Mouse (Mus musculus): ENCODE measurements around the gene Gm12166. TPM values are rescaled to one million over a fixed set of nuclear protein-coding genes. Genes with fewer than 3 reads are reported as not detected.
A peak's percentile ranks its signal among the peaks of the same experiment; 100 is the strongest.

Gm12166 gene
- polyA plus RNA-seq, 1 experiment from 2014 or later, result 5.4 TPM

DNA sequence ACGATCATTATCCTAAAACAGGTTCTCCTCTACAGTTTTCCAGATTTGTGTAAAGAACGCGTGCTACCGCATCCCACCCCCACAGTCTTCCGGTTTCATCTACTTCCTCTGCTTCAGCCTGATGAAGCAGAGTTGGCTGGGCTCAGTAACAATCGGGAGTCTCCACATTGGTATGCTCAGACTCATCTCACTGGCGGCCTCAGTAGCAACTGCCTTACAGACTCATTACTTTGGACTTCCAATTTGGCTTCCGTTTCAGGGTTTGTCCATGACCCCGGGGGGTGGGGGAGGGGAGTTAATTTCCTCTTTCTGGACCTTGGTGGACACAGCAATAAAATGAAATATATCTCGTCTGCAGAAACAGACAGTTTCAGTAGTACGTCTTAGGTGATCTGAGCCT is 12.8 kb downstream of the Gm12166 start:
- Histone ChIP-seq H3K27me3 (replicated peaks) (no peaks in the 10 kb centered on the region), H3K4me3 (no peak overlapping the region), H3K9ac (no peak overlapping the region), H3K27ac (no peak overlapping the region), H3K36me3 (replicated peaks) (no peaks in the 10 kb centered on the region), H3K4me2 (no peak overlapping the region), H3K4me1 (no peaks in the 10 kb centered on the region), H3K9me3 (no peaks in the 10 kb centered on the region)
- 72% methylated on average over 11 of the region's 11 CpGs for WGBS
- ATAC-seq (replicated peaks), result no peak

DNA sequence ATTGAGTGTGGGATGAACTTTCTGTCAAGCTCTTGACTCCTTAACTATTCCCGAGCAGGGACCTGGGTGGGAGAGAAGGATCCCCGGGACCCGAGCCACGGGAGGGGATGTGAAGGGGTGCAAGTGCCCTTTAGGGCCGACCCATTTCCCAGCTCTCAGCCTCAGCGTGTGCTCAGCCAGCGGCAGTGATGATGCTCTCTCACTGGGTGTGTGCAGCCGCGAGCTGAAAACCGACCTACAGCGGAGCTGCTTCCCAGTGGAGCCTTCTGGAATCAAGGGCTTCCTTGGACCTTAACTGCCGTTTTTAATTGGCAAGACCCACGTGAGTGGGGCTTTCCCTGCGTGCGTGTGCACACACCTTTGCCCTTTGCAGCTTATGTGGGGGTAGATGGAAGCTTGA is 13.2 kb downstream of the Gm12166 start:
- H3K4me2 ChIP-seq, result no peak overlapping the region
- 88% methylated on average over 15 of the region's 15 CpGs for WGBS
- H3K9ac ChIP-seq, result no peak overlapping the region
- no peaks in the 10 kb centered on the region for H3K9me3 ChIP-seq
- H3K36me3 ChIP-seq (replicated peaks), result no peaks in the 10 kb centered on the region
- H3K4me3 ChIP-seq, result no peak overlapping the region
- no peaks in the 10 kb centered on the region for H3K4me1 ChIP-seq
- no peaks in the 10 kb centered on the region for H3K27me3 ChIP-seq (replicated peaks)
- ATAC-seq (replicated peaks), result no peak
- no peak overlapping the region for H3K27ac ChIP-seq

DNA sequence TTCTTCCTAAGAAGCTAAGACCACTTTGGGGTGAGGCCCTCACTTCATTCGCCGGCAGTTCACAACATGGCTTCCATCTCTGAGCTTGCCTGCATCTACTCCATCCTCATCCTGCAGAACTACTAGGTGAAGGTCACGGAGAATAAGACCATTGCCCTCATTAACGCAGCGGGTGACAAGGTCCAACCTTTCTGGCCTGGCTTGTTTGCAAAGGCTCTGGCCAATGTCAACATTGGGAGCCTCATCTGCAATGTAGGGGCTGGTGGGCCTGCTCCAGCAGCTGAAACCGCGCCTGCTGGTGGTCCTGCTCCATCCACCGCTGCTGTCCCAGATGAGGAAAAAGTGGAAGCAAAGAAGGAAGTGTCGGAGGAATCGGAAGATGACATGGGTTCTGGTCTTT is 15.7 kb downstream of the Gm12166 start:
- H3K27ac ChIP-seq, result no peak overlapping the region
- ATAC-seq (replicated peaks), result no peak
- H3K4me3 ChIP-seq, result no peak overlapping the region
- no peaks in the 10 kb centered on the region for H3K36me3 ChIP-seq (replicated peaks)
- no peaks in the 10 kb centered on the region for H3K4me1 ChIP-seq
- H3K9me3 ChIP-seq, result no peaks in the 10 kb centered on the region
- no peaks in the 10 kb centered on the region for H3K27me3 ChIP-seq (replicated peaks)
- 95% methylated on average over 10 of the region's 10 CpGs for WGBS
- H3K4me2 ChIP-seq, result no peak overlapping the region
- no peak overlapping the region for H3K9ac ChIP-seq

DNA sequence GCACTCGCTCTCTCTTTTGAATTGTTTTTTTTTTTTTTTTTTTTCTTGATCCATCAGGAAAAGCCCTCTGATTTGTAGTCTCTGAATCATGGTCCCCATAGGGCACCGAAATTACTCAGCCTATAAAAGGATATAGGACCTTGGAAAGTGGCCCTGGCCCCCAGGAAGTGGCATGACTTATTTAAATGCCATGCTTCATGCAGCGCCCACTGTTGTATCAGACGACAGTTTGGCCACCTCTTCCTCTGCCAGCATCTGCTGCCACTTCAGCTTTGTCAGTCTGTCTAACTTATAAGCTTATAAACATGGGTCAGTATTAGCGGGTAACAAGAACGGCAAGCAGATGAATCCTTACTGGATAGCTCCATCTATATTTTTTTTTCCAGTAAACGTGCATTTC is 19.2 kb downstream of the Gm12166 start:
- Histone ChIP-seq H3K4me1 (peaks cover 11% of the 10 kb centered on the region; the same call in 1 of the 2 replicates), H3K27ac (no peak overlapping the region), H3K9ac (no peak overlapping the region), H3K4me2 (no peak overlapping the region), H3K4me3 (no peak overlapping the region), H3K27me3 (replicated peaks) (no peaks in the 10 kb centered on the region), H3K36me3 (replicated peaks) (no peaks in the 10 kb centered on the region), H3K9me3 (no peaks in the 10 kb centered on the region)
- ATAC-seq (replicated peaks), result no peak
- 89% methylated on average over 7 of the region's 7 CpGs for WGBS

DNA sequence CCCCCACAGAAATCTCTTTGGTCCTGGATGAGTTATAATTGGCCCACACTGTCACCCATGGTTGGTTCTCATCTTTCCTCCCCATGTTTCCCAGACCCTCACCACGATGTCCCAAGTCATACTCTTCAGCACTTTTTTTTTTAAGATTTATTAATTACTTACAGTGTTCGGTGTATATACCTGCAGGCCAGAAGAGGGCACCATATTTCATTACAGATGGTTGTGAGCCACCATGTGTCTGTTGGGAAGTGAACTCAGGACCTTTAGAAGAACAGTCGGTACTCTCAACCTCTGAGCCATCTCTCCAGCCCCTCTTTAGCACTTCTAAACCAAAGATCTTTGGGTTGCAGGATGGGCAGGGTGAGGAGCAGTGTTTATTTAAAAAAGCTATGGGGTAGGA is 20.7 kb downstream of the Gm12166 start:
- peaks cover 11% of the 10 kb centered on the region; the same call in 1 of the 2 replicates for H3K4me1 ChIP-seq
- H3K27ac ChIP-seq, result no peak overlapping the region
- ATAC-seq (replicated peaks), result no peak
- 69% methylated on average over 3 of the region's 3 CpGs for WGBS
- no peaks in the 10 kb centered on the region for H3K27me3 ChIP-seq (replicated peaks)
- H3K36me3 ChIP-seq (replicated peaks), result no peaks in the 10 kb centered on the region
- H3K4me2 ChIP-seq, result no peak overlapping the region
- no peak overlapping the region for H3K4me3 ChIP-seq
- no peaks in the 10 kb centered on the region for H3K9me3 ChIP-seq
- no peak overlapping the region for H3K9ac ChIP-seq

DNA sequence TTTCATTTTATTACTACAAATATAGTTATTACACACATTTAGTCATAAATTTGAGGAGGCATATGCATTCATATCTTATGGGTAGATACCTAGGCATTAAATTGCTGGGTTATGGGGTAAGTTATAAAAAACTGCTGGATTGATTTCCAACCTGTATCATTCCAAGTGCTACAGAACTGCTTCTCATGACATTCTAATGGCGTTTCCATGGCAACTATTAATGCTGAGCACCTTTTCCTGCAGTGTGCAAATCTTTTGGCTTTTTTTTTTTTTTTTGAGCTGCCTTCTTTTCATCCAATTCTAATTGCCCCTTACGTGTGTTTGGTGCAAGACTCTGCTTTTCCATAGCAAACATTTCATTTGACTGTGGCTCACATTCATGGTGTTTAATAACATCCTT is 22.1 kb downstream of the Gm12166 start:
- peak; percentile 58; the same call in 1 of the 2 replicates for ATAC-seq (replicated peaks)
- Histone ChIP-seq H3K4me3 (no peak overlapping the region), H3K4me1 (peaks cover 11% of the 10 kb centered on the region; the same call in 1 of the 2 replicates), H3K27ac (0 out of 2 replicates have a peak overlapping the region, but pooled peaks have one; percentile 28), H3K36me3 (replicated peaks) (no peaks in the 10 kb centered on the region), H3K27me3 (replicated peaks) (no peaks in the 10 kb centered on the region), H3K9me3 (no peaks in the 10 kb centered on the region), H3K9ac (no peak overlapping the region), H3K4me2 (no peak overlapping the region)
- WGBS, result 31% methylated on average over 2 of the region's 2 CpGs

DNA sequence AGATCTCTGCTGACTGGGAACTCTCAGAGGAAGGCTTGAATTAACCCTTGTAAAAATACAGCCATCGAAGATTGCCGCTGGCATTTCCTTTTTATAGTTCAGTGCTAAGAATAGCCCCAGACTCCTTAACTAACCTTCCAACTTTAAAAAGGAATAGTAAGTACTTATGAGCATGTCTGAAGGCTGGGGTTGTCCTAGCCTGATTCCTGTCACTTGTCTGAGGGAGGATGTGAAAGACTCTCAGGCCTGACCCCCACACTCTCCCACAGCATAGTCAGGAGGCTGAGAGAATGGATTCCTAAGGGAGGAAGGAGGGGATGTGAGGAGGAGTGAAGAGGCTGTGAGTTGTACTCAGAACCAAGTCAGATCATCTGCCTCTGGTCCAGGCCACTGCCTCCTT is 22.6 kb downstream of the Gm12166 start:
- H3K4me3 ChIP-seq, result no peak overlapping the region
- H3K9ac ChIP-seq, result no peak overlapping the region
- no peaks in the 10 kb centered on the region for H3K9me3 ChIP-seq
- WGBS, result 77% methylated on average over 2 of the region's 2 CpGs
- H3K4me1 ChIP-seq, result peaks cover 11% of the 10 kb centered on the region; the same call in 1 of the 2 replicates
- no peak for ATAC-seq (replicated peaks)
- H3K27me3 ChIP-seq (replicated peaks), result no peaks in the 10 kb centered on the region
- H3K4me2 ChIP-seq, result no peak overlapping the region
- H3K27ac ChIP-seq, result 0 out of 2 replicates have a peak overlapping the region, but pooled peaks have one; percentile 9
- H3K36me3 ChIP-seq (replicated peaks), result no peaks in the 10 kb centered on the region

DNA sequence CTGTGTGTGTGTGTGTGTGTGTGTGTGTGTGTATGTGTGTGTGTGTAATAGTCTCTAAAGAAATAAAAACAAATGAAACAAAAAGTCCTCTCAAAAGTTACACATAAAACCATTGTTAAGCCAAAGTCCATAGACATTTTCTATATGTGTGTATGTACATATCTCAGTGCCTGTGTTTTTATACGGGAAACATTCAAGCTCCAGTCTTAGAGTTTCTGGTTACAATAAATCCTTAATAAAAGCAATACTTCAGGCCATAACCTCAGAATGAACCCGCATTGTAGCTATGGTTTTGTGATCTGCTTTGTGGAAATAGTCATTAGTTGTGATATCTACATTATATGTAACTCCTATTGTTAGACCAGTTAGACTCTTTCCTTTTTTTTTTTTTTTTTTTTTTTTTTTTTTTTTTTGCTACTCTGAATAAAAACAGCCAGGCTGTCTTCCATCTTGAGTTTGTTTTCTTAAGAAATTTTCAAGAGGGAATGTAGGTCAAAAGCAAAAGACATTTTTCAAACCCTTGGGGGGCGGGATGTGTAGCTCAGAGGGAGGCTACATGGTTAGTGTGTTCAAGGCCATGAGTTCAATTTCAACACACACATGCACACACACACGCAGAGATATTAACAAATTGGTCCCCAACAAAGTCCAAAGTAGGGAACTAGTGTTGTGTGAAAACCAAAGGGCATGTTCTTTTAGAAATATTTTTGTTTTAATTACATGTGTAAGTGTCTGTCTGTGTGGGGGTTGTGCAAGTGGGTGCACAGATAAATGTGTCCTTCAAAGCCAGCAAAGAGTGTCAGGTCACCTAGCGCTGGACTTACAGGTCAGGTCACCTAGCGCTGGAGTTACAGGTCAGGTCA is 23.9 kb downstream of the Gm12166 start:
- ATAC-seq (replicated peaks), result no peak
- H3K9ac ChIP-seq, result no peak overlapping the region
- no peak overlapping the region for H3K27ac ChIP-seq
- 88% methylated on average over 6 of the region's 6 CpGs for WGBS
- H3K4me3 ChIP-seq, result no peak overlapping the region
- H3K4me2 ChIP-seq, result no peak overlapping the region
- H3K9me3 ChIP-seq, result no peaks in the 10 kb centered on the region
- no peaks in the 10 kb centered on the region for H3K27me3 ChIP-seq (replicated peaks)
- no peaks in the 10 kb centered on the region for H3K36me3 ChIP-seq (replicated peaks)
- peaks cover 11% of the 10 kb centered on the region; the same call in 1 of the 2 replicates for H3K4me1 ChIP-seq

DNA sequence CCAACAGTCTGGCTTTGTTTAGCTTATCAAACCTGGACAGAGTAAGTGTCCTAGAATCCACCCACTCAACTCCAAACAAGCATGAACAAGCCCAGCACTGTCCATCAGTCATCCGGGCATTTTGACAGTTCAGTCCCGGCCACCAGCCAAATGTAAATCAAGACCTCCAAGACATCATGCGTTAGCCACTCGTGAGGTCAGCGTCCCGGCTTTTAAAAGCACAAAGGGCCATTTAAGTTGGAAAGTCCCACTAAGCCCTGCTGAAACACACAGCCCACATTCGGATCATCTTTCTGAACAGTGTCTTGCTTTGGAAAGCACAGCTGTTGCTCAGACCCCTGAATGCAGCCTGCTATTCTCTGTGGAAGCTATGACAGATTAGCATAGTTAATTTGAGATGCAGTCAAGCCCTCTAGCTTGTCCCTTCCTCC is 26.1 kb downstream of the Gm12166 start:
- H3K9ac ChIP-seq, result no peak overlapping the region
- no peaks in the 10 kb centered on the region for H3K9me3 ChIP-seq
- no peak for ATAC-seq (replicated peaks)
- H3K27me3 ChIP-seq (replicated peaks), result no peaks in the 10 kb centered on the region
- no peak overlapping the region for H3K4me3 ChIP-seq
- no peak overlapping the region for H3K4me2 ChIP-seq
- WGBS, result 51% methylated on average over 7 of the region's 7 CpGs
- H3K4me1 ChIP-seq, result peaks cover 11% of the 10 kb centered on the region; the same call in 1 of the 2 replicates
- no peak overlapping the region for H3K27ac ChIP-seq
- H3K36me3 ChIP-seq (replicated peaks), result no peaks in the 10 kb centered on the region

DNA sequence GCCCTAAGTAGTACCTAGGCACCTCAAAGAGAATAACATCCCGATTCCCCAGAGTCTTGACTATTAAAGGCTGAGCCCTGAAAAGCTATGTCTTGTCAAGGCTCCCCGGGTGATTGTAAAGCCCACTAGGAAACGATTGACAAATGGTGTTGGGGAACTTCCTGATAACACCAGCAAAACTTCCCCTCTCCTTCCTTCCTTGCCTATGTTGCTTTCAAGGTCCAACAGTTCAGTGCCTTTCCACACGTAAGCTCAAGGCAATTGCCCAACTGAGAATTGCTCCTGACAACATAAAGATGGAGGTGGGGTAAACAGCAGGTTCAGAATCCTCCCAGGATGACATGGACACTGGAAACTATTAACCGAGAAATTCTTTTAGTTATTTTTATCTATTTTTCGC is 29.1 kb downstream of the Gm12166 start:
- Histone ChIP-seq H3K9me3 (no peaks in the 10 kb centered on the region), H3K27me3 (replicated peaks) (no peaks in the 10 kb centered on the region), H3K27ac (no peak overlapping the region), H3K4me1 (no peaks in the 10 kb centered on the region), H3K36me3 (replicated peaks) (no peaks in the 10 kb centered on the region), H3K4me3 (no peak overlapping the region), H3K4me2 (no peak overlapping the region), H3K9ac (no peak overlapping the region)
- 83% methylated on average over 6 of the region's 6 CpGs for WGBS
- ATAC-seq (replicated peaks), result no peak

DNA sequence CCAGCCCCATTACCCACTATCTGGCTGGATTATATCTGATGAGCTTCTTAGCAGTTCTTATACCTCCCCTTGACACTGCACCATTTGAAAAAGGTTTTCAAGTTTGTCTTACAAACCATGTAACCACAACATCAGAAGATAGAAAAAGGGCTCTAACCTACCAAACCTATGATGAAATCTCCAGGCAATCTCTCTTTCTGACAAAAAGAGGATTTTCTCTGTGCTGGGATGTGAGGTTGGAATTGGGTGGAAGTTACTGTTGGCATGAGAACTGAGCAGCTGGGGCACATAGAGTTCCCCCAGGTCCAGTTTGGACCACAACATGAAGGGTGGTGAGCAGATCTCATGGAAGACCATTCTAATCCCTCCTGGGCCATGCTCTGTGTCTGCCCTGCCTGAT is 30.3 kb downstream of the Gm12166 start:
- Histone ChIP-seq H3K9ac (no peak overlapping the region), H3K9me3 (no peaks in the 10 kb centered on the region), H3K4me1 (no peaks in the 10 kb centered on the region), H3K27ac (no peak overlapping the region), H3K36me3 (replicated peaks) (no peaks in the 10 kb centered on the region), H3K4me3 (no peak overlapping the region), H3K27me3 (replicated peaks) (no peaks in the 10 kb centered on the region), H3K4me2 (no peak overlapping the region)
- ATAC-seq (replicated peaks), result no peak

DNA sequence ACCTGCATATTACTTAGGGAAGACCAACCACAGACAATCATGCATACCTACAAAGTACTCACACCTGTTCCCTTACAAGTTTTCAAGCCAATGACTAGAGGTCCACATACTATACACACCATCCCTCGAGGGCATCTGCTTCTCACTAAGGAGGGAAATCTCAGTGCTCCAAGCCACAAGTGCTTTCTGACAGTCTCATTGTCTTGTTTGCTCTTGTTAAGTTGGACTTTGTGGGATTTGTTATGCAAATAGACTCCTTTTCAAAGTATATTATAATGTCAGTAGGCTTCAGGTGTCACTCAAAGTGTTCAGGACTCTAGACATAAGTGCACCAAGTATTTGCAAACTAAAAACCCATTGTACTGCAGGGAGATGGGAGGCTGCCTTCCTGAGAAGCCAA is 31.9 kb downstream of the Gm12166 start:
- no peaks in the 10 kb centered on the region for H3K27me3 ChIP-seq (replicated peaks)
- H3K27ac ChIP-seq, result no peak overlapping the region
- no peak for ATAC-seq (replicated peaks)
- H3K4me2 ChIP-seq, result no peak overlapping the region
- no peaks in the 10 kb centered on the region for H3K4me1 ChIP-seq
- no peak overlapping the region for H3K9ac ChIP-seq
- 46% methylated on average over 1 of the region's 1 CpGs for WGBS
- H3K9me3 ChIP-seq, result no peaks in the 10 kb centered on the region
- no peaks in the 10 kb centered on the region for H3K36me3 ChIP-seq (replicated peaks)
- no peak overlapping the region for H3K4me3 ChIP-seq

DNA sequence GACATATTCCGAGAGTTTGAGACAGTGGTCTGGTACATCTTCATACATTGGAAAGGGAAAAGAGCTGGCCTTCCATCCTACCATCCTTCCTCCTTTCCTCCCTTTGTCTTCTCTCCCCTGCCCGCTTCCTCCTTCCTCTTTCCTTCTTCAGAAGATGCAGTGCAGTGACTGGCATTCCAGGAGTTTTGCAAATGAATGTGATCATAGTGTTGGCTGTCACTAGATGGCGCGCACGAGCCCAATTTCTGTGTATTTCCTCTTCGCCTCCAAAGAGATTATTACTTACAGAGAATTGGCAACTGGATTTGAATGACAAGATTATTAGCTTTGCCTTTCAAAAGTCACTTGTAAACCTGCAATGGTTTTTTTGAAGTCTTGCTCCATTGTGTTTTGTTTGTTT is 36.1 kb downstream of the Gm12166 start:
- H3K9me3 ChIP-seq, result no peaks in the 10 kb centered on the region
- H3K27ac ChIP-seq, result no peak overlapping the region
- 0 out of 2 replicates have a peak, but pooled peaks have one; percentile 27 for ATAC-seq (replicated peaks)

More for the DNA sequence above, 36.1 kb downstream of the Gm12166 start:
- Histone ChIP-seq H3K27me3 (replicated peaks) (no peaks in the 10 kb centered on the region), H3K4me2 (no peak overlapping the region), H3K36me3 (replicated peaks) (no peaks in the 10 kb centered on the region), H3K4me1 (no peaks in the 10 kb centered on the region), H3K4me3 (no peak overlapping the region), H3K9ac (no peak overlapping the region)
- WGBS, result 21% methylated on average over 6 of the region's 6 CpGs

All from midbrain, embryonic 15.5 days (tissue).